Mouse (Mus musculus) thymus, postnatal 25 days (tissue): ENCODE data around the gene Fkbp1b.
A peak's percentile ranks its signal among the peaks of the same experiment; 100 is the strongest.
"Not testable (repeated sequence)": the region's sequence is repeated elsewhere in the genome, so short reads cannot be mapped to it uniquely, and the experiment has no call there.

Experiments
- DNase-seq: peaks from one replicate; pipeline ENCODE4 v3.0.0; 2022

The Fkbp1b gene

DNA sequence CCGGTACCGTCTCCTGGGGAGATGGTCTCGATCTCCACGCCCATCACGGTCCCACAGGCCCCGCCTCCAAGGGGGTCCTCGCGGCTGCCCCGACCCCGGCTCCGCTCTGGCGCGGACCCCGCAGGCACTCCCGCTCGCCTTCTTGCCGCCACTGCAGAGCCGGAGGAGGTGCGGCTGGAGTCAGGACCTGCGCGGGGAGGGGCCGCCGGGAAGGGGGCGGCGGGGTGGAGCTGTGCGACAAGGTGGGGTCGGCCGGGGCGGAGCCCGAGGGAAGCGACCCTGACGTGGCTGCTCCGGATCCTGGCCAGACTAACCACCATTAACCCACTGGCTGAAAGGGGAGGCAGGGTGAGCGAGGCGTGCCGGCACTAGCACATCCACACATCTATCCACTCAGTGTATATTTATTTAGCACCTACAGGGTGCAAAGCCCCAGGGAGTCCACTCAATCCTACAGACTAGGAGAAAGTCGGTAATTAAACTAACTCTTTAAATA, at the start of gene Fkbp1b:
Gene Fkbp1b (minus strand): TSS at position 200 of the 496 bp plus-strand sequence.
- peak; percentile 50 for DNase-seq

DNA sequence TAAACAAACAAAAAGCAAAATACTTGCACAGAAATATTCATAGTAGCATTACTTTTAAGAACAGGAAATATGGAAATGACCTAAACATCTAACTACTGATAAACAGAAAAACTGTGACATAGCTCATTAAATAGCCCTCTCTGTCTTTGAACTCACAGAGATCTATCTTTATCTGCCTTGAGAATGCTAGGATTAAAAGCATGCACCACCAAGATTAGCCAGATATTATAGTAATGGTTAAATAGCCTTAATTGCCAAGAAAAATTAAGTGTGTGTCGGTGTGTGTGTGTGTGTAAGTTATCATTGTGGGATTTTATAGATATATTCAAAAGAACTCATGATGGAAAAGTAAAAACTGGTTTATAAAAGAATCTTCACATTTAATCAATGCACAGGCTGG, 48.5 kb upstream of the Fkbp1b start:
- DNase-seq, result no peak

- no peak for DNase-seq
Observed at GRCm38 (mm10) chr12:4889251-4889650, 47.9 kb upstream of the Fkbp1b start.

- no peak for DNase-seq
Observed at GRCm38 (mm10) chr12:4888739-4889138, 47.3 kb upstream of the Fkbp1b start.

DNA sequence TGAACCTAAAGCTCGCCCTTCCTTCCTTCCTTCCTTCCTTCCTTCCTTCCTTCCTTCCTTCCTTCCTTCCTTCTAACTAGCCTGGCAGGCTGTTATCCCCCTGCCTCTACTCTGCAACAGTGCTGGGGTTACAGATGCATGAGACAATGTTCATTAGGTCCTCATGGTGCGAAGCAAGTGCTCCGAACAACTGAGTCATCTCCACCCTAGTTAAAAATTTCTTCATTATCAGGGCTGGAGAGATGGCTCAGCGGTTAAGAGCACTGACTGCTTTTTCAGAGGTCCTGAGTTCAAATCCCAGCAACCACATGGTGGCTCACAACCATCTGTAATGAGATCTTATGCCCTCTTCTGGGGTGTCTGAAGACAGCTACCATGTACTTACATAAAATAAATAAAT, 45.2 kb upstream of the Fkbp1b start:
- not testable (repeated sequence) for DNase-seq

- DNase-seq, result no peak
Observed at GRCm38 (mm10) chr12:4885062-4885461, 43.7 kb upstream of the Fkbp1b start.

GRCm38 (mm10) chr12:4882086-4882485, 40.7 kb upstream of the Fkbp1b start:
- no peak for DNase-seq

- DNase-seq, result peak; percentile 15
Observed at GRCm38 (mm10) chr12:4879048-4879447, 37.7 kb upstream of the Fkbp1b start.

DNA sequence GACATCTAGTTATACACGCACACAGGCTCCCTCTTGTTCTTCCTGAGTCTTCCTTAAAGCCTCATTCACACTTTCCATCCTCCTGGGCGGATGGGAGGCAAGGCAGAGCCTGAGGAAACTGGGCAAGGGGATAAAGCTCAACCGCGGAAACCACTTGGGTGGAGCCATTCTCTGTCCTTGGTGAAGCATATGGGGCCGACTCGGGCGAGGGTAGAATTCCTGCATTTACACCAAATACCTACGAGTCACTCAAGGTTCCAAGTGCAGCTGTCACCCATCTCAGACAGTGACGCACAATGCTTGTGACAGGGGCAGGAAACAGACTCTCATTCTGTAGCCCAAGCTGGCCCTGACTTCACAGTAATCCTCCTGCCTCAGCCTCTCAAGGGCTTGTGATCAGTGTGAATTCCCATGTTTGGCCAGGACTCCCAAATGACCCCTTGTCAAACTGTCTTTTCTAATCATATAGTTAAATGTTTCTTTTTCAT, 36.9 kb upstream of the Fkbp1b start:
- no peak for DNase-seq

- no peak for DNase-seq
Observed at GRCm38 (mm10) chr12:4875623-4876022, 34.2 kb upstream of the Fkbp1b start.

- DNase-seq, result peak; percentile 74
Observed at GRCm38 (mm10) chr12:4874161-4874927, 33.0 kb upstream of the Fkbp1b start, which contains the start of gene Mfsd2b. Gene Mfsd2b, minus strand, starts transcription at chr12:4874359.

- no peak for DNase-seq
Observed at GRCm38 (mm10) chr12:4873531-4873930, 32.1 kb upstream of the Fkbp1b start.

GRCm38 (mm10) chr12:4872983-4873477, 31.6 kb upstream of the Fkbp1b start:
- DNase-seq, result no peak

- DNase-seq, result no peak
Observed at GRCm38 (mm10) chr12:4872273-4872672, 30.9 kb upstream of the Fkbp1b start.

DNA sequence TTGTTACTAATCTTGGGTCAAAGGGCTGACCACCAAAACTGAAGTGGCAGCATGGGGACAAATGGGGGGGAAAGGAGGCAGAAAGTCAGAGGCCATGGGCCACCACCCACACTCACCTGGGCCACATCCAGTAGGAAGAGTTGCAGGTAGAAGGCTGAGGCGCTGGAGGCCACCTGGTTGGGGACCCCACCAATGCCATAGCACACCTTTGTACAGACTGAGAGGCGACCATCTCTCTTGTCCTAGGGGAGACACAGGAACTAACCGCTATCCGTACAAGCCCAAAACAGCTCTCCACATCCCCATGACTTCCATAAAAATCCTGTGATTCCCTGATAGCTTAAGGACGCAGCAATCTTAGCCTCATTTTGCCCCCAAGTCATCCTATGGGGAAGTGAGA, 29.9 kb upstream of the Fkbp1b start:
- no peak for DNase-seq

- DNase-seq, result no peak
Observed at GRCm38 (mm10) chr12:4868924-4869323, 27.5 kb upstream of the Fkbp1b start.

- no peak for DNase-seq
Observed at GRCm38 (mm10) chr12:4864338-4864690, 22.9 kb upstream of the Fkbp1b start.

DNA sequence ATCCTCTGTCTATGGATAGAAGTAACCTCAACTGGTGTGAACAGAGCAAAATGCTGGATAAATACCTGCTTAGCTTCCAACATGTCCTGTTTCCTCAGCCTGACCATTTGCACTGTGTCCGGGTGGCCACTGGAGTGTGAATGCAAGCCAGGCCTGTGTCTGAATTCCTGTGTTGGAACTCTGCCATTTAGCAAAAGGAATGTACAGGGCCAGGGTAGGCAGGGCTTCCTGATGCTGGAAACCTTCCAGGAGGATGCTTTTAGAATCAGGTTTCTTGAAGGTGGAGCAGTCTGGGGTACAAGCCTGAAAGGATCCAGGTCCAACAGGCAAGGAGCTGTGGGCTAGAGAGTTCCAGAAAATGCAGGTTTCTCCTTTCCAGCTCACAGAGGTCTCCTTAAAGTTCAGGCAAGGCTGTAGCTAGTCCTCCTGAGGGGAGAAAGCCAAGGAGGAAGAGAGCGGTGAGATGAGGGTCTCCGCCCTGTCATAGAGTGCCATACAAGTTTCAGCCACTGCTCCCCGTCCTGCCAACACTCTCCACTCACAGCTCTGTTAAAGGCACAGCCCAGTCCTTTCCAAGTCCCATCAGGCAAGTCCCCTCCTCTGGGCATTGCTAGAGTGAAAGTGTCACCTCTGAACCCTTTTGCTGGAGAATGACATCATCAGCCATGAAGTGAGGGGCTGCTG, 22.4 kb upstream of the Fkbp1b start:
- DNase-seq, result no peak

- no peak for DNase-seq
Observed at GRCm38 (mm10) chr12:4862672-4863071, 21.3 kb upstream of the Fkbp1b start.

- DNase-seq, result no peak
Observed at GRCm38 (mm10) chr12:4859241-4859914, 18.0 kb upstream of the Fkbp1b start.

GRCm38 (mm10) chr12:4856834-4857233, 15.4 kb upstream of the Fkbp1b start:
- no peak for DNase-seq

- peak; percentile 43 for DNase-seq
Observed at GRCm38 (mm10) chr12:4856160-4856559, 14.8 kb upstream of the Fkbp1b start.

DNA sequence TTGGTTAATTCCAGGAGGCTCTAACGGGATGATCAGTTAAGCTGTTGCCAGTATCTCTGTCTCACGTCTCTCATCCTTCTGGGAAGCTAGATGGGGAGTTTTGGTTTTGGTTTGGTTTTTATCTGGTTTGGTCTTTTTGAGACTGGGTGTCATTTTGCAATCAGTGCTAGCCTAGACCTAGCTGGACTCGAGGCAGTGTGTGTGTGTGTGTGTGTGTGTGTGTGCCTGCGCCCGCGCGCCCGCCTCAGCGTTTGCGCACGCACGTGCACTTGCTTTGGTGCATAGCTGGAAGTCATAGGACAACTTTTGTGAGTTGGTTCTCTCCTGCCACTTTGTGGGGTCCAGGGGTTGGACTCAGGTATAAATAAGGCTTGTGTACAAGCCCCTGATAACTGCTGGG, 2.4 kb upstream of the Fkbp1b start:
- peak; percentile 44 for DNase-seq
